Mouse (Mus musculus): ENCODE data around the gene Hoxa5.

The Hoxa5 gene

DNA sequence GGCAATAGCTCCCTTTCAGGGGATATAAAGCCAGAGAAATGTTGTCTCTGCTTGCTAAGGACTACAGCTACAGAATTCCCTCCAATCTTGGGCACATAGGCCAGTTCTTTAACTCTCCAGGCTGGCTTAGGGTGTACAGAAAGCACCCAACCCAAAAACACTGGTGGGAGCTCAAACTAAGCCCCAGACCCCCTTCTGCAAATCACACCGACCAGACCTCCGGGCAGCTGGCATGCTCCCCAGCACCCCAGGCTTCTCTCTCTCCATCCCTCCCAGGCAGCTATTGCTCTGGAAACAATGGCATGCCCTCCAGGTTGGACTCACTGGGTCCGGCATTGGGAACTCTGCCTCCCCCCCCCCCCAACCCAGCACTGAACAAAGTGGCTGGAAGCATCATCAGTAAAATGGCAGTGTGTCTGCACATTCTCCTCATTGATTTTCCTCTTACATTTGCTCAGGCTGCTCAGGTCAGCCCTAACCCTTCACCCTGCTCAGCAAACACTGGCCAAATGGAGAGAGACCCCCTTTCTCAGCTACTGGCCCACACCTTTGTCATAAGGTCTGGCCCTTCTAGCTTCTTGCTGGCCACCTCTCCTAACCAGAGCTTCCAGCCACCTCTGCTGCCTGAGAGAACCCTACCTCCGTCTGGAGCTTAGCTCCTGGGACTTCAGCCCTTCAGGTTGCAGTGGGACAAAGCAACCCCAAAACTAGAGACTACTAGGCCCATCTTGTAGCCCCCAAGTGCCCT, 25.3 kb downstream of the Hoxa5 start:
- no peak for DNase-seq (ENCODE audit: low read depth, low spot score)

DNA sequence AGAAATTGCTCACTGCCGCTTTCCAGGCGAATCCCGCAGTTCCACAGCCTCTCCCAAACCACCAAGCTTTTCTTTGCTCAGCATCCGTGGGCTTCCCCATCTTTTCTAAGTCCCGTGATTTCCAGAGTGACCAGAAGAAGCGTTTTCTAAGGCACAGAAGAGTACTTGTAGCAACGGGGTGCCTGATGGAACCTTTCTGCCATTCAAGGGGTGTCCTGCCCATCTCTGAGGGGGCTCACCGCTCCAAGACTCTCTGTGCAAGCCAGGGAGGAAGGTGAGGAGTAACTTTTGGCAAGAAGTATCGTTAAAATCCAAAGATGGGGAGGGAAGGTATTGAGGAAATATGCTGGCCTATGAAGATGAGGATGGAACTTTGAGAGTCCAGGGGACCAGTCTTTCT, 26.6 kb downstream of the Hoxa5 start:
- DNase-seq (ENCODE audit: low read depth, low spot score), result no peak

DNA sequence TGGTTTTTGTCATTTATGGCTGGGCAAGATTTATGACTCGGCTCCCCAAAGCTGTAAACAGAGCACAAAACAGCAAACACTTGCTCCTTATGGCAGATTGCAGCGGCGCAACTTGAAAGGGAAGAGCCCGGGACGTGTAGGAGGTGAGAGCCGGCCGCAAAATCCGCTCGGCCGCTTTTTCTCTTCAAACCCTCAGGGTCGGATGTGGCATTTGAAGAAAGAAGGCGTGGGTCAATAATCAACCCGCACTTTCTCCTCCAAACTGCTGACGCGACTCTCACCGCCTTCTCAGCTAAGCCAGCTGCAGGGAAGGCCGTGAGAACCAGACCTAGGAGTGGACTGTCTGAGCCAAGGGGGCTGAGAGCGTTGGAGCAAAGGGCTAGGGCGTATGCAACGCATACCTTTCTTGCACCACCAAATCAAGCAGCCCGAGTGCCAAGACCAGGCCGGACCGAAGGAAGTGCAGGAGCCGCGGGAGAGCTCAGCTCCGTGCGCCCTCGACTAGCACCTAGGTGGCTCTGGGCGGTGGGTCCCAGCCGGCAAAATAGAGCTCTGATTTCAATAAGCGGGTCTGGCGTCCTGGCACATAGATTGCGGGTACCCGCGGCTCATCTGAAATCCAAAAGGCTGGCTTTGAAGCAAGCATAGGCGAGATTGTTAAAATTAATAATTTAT, 27.2 kb downstream of the Hoxa5 start, which contains the start of gene 5730596B20Rik:
Gene 5730596B20Rik, plus strand, starts transcription at position 438 of the 675 bp plus-strand sequence.
- no peak for DNase-seq (ENCODE audit: low read depth, low spot score)

DNA sequence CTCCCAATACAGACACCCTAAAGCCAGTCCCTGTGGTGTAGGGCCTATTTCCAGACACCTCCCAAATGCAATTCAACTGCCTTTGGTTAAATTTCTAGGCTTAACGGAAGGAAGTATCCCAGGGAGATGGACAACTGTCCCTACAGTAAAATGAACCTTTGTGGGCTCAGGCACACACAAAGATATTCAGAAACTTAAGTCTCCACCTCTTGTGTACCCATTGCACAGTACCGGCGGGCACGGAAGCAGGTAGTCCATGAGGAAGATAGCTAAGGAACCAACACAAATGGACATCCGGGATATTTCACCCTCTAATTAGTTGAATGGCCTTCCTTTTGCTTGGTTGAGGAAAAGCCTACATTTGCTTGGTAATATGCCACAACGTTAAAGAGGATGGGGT, 28.0 kb downstream of the Hoxa5 start:
- no peak for DNase-seq (ENCODE audit: low read depth, low spot score)

DNA sequence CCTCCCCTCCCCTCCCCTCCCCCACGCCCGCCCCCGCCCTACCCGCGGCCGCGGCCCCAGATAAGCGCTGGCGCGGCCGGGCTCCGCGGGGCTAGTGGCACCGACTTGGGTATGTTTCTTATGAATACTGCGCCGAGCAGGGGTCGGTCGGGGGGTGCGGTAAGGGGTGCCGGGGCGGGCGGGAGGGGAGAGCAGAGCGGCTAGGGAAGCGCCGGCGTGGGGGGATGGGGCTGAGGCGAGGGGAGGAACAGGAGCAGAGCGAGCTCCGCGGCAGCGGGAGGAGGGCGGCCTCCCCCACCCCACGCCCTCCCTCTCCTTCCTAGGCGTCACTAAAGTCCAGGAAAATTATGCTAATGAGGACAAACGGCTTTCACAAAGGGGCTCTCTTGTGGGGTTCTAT, 28.5 kb downstream of the Hoxa5 start:
- no peak for DNase-seq (ENCODE audit: low read depth, low spot score)

DNA sequence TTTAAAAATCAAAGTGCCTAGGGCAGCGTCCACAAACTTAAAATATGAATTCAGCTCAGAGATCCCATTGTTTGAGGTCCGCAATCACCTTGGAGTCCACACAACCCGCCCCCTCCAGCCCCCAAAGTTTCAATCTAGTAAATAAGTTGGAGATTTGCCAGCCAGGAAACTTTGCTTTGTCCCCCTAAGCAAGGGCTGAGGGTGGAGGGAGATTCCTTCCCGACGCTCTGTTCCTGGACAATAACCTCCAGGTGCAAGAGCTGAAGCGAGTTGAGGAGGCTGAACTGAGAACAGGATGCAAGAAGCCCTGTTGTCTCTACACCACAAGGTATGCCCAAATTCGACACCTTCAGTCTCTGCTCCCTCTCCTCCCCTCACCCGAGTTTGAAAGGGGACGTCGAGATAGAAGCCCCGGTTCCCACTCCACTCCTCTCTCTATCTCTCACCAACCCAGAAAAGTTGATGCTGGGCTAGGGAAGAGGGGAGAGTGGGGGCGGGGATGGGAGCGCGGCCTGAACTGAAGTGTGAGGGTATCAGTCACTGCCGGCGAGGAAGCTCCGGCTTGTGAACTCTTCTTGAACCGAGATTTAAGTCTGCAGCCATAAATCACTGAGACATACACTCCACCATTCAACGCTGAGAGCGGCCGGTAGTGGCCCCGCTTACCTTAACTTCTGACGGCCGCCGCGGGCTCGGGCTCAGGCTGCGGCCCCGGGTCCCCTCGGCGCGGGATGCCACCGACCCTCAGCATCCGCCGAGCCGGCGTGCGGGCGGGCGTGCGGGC, 29.2 kb downstream of the Hoxa5 start:
- DNase-seq (ENCODE audit: low read depth, low spot score), result no peak

DNA sequence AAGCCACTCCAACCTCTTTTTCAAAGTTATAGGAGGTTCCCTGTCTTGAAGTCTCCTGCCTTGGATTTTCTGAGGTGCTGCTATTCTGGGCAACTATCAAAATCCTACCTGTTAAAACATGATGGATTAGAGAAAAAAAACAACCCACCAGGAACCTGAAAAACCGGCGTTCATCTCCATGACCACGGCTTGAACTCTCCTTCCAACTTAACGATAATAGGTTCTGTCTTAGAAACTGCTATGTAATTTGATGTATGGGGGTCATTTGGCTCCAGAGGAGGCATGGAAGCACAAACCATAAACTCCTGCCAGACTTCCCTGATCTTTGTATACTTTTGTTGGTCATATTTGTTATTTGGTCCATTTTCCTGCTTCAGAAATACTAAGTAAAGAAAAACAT, 30.7 kb downstream of the Hoxa5 start:
- no peak for DNase-seq (ENCODE audit: low read depth, low spot score)

DNA sequence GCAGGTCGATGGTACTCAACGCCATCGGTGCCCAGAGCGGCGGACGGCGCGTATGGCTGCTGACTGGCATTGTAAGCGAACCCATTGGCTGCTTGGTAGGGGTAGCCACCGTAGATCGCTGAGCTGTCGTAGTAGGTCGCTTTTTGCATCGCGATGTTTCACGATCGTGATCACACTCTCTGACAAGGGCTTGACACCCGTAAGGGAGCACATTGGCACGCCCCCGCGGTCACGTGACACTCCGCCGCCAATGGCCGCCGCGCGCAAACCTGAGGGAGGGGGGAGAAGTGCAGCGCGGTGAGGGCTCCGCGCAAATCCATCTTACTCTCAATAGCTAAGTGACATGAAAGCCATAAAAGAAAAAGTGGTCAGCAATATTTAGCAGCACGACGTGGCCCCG, 31.9 kb downstream of the Hoxa5 start:
- peak; percentile 89 for DNase-seq (ENCODE audit: low read depth, low spot score)

DNA sequence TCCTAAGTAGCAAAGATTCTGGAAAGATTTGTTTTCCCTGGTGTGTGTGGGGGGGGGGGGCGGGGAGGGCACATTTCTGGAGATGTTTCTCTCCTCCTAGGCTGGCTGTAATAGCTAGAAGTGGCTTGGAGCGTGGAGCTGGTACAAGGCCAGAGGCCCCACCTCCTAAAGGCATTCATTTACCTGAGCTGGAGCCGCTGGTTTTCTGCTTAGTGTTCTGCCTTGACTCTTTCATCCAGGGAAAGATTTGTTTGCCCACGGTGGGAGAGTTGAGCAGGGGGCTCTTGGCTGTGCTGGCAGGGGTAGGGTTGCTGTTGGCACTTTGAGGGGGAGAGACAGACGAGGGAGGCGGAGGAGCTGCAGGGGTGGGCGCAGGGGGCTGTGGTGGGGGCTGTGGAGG, 32.4 kb downstream of the Hoxa5 start:
- DNase-seq (ENCODE audit: low read depth, low spot score), result no peak

DNA sequence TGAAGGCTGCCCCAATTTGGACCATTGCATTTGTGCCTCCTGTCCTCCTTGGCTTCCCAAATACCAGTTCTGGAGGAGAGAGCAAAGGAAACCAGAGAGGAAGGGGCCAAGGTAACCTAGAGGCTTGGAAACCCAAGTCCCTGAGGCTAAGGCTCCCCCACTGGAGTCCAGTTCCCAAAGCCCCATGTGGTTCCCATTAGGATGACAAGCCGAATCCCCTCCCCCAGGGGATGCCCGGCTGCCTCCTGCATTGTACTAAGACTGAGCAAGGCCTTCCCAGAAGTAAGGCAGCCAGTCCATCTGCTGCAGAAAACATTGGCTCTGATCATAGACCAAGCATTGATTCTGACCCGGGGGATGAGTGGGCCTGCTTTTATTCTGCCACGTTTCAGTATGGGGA, 33.1 kb downstream of the Hoxa5 start:
- no peak for DNase-seq (ENCODE audit: low read depth, low spot score)

DNA sequence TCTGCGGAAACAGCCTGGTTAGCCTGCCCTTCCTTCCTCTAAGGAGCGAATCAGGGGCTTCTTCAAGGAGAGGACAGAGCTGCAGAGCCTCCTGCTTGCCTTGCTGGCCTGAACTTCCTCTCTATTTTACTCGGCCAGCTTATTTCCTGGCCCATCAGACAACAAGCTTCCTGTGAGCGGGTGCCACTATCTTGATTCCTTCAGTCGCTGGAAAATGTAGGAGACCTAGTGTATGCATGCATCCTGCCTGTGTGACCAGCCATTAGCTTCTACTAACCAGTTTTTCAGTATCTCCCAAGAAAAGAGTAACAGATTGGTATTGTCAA, 33.5 kb downstream of the Hoxa5 start:
- no peak for DNase-seq (ENCODE audit: low read depth, low spot score)

DNA sequence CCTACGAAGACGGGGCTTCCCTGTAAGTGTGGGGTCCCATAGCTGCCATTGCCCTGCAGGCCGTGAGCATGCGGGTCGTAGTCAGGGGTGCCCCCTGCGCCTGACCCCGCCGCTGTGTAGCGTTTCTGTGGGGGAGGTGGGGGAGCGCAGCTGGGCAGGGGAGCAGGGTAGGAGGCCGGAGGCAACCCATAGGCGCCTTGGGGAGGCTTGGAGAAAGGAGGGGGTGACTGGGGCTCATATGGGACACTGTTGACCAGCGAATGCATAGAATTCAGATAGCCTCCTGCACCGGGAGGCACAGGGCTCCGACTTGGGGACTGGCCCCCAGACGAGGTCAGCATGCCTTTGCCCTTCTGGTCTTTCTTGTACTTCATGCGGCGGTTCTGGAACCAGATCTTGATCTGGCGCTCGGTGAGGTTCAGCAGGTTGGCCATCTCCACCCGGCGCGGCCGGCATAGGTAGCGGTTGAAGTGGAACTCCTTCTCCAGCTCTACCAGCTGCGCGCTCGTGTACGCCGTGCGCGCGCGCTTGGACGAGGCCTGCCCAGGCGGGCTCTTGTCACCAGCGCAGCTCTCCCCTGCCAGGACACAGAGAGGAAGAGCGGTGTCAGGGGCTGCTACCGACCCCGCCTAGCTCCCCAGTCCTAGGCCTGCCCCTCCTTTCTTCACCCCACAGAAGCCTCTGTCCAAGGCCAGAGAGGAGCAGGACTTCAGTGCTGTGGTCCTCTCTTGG, 34.1 kb downstream of the Hoxa5 start:
- no peak for DNase-seq (ENCODE audit: low read depth, low spot score)

DNA sequence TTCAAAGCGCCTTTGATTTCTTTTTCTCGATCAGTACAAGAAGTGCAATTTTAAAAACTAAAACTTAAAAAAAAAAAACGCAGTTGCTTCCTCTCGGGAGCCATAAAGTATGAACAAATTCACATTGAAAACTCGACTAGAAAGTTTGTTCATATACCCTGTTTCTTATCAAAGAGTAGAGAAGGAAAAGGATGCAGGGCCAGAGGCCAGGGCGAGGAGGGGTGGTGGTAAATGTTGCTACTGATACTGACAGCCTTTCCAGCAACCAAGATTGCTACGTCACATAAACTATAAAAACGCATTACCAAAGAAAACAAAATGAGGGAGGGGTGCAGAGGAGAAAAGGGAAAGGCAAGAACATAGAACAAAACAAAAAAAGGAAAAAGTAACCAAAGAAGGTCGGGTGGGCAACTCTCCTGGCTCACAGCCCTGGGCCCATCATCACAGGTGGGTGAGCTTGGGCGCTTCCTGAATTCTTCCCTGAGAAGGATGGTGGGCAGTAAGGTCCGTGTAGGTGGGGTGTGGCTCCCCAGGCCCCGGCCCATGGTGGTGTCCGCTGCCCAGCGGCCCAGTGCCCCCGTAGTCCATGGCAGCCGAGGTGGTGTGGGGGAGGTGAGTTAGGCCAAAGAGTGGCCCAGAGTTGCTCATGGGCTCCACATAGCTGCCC, 34.8 kb downstream of the Hoxa5 start:
- DNase-seq (ENCODE audit: low read depth, low spot score), result no peak

DNA sequence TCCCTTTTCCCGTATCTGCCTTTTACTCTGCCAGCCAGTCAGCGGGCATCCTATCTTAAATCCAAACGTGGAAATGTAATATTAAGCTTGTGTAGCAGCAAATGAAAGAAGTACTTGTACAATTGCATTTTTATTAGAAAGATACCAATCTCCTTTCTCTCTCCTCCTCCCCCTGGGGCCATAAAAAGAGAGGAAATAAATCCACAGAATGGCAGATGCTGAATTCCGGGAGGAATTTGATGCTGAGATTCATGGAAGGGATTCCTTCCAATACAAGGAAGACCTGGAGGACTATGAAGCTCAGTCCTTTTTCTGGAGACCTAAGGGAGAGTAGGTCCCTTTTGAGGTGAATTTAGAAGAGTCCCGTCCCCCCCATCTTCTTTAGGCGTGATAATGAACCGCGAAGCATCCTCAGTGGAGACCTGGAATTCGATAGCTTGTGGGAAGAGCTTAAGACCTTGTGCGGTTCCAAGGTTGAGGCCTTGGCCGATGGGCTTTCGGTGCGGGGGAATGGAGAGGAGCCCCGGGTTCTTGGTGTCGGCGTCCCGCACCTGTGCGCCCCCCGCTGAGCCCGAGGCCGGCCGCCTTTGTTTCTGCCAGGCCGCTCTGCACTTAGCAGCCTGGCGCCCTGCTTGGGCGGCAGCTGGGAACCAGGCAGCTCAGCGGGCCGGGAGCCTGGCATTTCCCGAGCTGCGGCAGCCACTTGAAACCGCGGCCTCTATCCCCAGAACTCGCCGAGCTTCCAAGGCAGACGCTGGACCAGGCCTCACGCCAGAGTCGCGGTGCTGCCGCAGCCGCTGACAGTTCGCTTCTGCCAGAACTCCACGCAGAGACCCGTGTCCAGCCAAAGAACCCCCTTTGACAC, 36.0 kb downstream of the Hoxa5 start:
- DNase-seq (ENCODE audit: low read depth, low spot score), result no peak

DNA sequence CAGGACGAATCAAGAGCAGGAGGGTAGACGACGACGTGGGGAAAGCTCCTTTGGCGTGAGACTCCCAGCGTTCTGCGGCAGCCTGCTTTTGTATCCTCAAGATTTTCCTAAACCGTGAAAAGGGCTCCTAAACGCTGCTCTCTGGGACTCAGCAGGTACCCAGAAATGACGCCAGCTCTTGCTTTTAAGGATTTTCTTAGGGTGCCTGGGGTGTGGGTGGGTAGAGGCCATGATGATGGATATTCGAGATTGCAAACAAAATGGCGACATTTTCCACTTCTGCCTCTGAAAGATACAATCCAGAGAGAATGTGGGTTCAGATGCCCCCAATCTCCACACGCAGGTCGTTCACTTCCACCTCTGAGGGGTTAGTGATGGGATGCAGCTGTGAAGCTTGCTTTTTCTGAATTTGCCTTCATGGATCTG, 36.6 kb downstream of the Hoxa5 start:
- no peak for DNase-seq (ENCODE audit: low read depth, low spot score)

DNA sequence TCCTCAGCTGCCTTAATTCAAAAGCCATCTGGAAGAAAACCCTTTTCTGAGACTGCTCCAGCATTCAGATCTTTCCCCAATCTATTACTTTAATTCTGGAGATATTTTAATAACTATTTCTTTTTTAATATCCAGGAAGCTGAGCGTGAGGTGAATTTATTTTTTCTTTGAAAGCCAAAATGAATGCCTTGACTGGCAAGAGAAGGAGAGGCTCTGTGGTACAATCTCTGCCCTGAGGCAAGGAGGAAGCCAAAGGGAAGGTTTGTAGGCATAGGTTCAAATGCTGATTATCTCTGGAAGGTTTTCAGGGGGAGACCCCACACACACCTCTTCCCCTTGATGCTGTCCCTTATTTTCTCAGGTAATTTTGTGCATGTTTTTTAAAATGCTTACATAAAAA, 37.2 kb downstream of the Hoxa5 start:
- no peak for DNase-seq (ENCODE audit: low read depth, low spot score)

DNA sequence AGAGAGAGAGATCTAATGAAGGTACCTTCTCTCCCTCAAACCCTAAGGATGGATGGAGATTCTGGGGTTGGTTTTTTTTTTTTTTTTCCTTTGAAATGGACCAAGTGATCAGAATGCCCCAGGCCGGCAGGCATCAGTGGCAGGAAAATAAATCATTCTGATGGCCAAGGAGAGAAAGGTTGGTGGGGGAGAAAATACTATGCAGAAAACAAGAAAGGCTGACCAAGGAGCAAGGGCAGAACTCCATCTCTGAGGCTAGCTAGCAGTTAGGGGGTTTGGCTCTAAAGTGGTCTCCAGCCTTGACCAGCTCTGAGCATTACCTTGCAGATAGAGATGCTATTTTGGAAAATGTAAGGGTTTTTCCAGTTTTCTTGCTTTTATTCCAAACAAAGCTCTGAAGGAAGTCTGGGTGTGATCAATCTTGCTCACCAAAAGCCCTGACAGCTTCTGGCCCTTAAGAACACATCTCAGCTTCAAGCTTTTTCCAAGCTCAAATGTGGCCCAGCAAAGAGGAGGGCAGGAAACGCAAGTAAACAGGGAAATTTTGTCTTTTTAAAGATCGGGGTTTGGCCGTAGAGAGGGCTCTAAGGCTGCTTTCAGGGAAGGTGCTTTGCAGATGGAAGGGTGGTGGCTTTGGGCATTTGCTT, 37.8 kb downstream of the Hoxa5 start:
- no peak for DNase-seq (ENCODE audit: low read depth, low spot score)

DNA sequence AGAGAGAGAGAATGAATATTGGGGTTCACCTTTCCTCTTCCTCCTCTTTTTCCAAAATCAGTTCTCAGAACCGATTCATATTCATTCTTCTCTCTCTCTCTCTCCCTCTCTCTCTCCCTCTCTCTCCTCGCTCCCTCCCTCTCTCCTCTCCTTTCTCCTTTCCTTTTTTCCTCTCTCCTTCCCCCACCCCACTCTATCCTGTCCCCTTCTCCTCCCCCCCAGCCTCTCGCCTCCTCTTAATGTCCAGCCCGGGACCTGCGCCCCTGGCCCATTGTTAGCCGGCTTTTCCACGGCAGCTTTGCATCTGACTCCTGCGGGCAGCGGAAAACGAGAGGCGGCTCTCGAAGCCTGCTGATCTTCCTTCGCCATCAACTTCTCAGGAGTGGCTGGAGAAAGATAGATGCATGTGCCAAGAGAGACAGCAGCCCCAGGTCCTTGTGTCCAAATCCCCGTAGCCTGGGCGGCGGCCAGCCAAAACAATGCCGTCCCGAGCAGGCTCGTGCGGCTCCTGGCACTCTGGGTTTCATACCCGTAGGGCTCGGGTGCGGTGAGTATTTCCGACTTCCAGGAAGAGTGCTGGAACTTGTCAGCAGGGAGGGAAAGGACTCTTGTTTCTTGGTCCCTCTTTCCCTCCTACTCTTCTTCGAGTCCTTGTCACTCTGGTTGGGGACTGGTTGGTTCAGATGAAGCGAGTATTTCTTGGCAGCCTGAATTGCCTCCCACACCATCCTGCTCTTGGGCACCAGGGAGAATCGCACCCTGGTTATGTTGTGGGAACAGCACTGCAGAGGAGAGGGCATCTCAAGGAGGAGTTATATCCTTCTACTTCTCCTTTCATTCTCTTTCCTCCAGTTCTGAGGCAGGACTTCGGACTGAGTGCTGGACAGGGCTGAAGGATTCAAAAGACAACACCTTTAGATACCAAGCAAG, 38.7 kb downstream of the Hoxa5 start:
- DNase-seq (ENCODE audit: low read depth, low spot score), result no peak

Data from embryo, embryonic 11.5 days (tissue).